Mouse (Mus musculus) embryonic fibroblast, embryonic 13.5 days (primary cell): ENCODE results near the gene Dnmt3a. TPM values are rescaled to one million over a fixed set of nuclear protein-coding genes. Genes with fewer than 3 reads are reported as not detected.

Experiments
- H3K27ac ChIP-seq: 2 replicates; pipeline ENCODE4 v1.5.1; 2012; ENCODE audit warnings: low read length, control low read depth, inconsistent platforms; ENCODE audit not compliant: insufficient read depth
- H3K4me1 ChIP-seq: 2 replicates; pipeline ENCODE4 v1.6.1; 2011; ENCODE audit warnings: low read length; ENCODE audit not compliant: control insufficient read depth, insufficient read depth
- H3K4me3 ChIP-seq: 2 replicates; pipeline ENCODE4 v1.5.1; 2011; ENCODE audit warnings: mild to moderate bottlenecking, control low read depth, low read length; ENCODE audit not compliant: insufficient read depth
- CTCF ChIP-seq: IDR thresholded peaks from 2 replicates; pipeline ENCODE4 v1.5.1; 2011; ENCODE audit warnings: mild to moderate bottlenecking, control low read depth, low read length, moderate library complexity, borderline replicate concordance; ENCODE audit not compliant: insufficient read depth
- POLR2A ChIP-seq: IDR thresholded peaks from 2 replicates; pipeline ENCODE4 v1.6.1; 2011; ENCODE audit warnings: low read depth, mild to moderate bottlenecking, control low read depth, low read length, moderate library complexity
- polyA plus RNA-seq: library from polyadenylated mRNA; stranded (reverse); fragments of >200 nt; gene quantifications from 2 replicates; pipeline ENCODE4 v1.2.4, GENCODE M21; 2011; ENCODE audit warnings: low read depth; ENCODE audit not compliant: missing spikeins, insufficient read length

The Dnmt3a gene
- polyA plus RNA-seq, 1 experiment, result 27.0 TPM

DNA sequence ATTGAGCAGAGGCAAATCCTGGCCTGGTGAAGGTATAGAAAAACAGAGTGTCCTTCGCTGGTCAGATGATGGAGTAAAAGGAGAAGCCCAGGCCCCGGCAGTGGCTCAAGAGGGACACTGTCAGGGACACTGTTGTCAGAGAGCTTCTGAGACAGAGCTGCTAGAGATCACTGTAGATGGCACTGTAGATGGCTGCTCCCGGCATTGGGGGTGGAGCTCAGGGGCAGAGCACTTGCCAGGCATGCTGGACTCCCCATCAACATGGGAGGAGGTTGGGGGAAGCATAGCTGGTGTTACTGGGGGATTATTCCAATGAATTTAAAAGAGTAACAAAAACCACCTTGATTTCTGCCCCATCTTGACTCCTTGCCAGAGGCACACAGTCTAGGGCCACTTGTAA, 51.4 kb downstream of the Dnmt3a start:
- TF ChIP-seq POLR2A (no peak), CTCF (no peak)
- Histone ChIP-seq H3K27ac (no peak overlapping the region), H3K4me3 (no peak overlapping the region), H3K4me1 (peaks cover 22% of the 10 kb centered on the region)

GRCm38 (mm10) chr12:3857773-3858172, 52.0 kb downstream of the Dnmt3a start:
- H3K4me3 ChIP-seq, result no peak overlapping the region
- H3K27ac ChIP-seq, result no peak overlapping the region
- no peak for TF ChIP-seq CTCF
- TF ChIP-seq POLR2A, result no peak
- peaks cover 22% of the 10 kb centered on the region for H3K4me1 ChIP-seq

DNA sequence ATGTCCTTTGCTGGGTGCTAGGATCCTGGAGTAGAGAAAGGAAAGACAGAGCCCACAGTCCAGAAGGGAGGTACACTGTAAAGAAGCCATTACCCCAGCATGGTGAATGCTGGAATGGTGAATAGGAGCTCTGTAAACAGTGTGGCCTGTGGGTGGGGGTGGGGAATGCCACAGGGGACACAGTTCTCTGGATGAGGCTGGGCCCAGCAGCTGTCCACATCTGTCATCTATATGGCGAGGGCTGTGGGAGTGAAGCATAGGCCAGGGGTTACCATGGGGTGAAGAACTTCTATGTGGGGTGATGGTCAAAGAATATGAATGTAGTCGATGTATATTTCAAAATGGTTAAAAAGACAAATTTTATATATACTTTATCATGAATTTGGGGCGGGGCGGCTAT, 52.9 kb downstream of the Dnmt3a start:
- no peak for TF ChIP-seq POLR2A
- no peak for TF ChIP-seq CTCF
- H3K4me3 ChIP-seq, result no peak overlapping the region
- H3K4me1 ChIP-seq, result peaks cover 22% of the 10 kb centered on the region
- H3K27ac ChIP-seq, result no peak overlapping the region

DNA sequence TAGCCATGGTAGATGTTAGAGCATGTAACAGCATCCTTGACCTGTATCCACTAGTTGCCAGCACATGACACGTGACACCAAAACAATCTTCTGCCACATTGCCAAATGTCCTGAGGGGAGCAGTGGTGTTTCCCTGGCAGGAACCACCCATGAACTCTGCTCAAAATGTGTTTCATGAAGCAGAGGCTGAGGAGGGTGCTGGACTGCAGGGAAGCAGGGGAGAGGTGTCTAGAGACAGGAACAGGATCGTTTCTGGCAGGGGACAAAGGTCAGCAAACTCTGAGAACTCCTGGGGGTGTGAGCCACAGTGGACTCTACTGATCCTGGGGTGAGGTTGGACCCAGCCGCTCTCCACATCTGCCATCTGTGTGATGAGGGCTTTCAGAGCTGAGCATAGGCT, 53.7 kb downstream of the Dnmt3a start:
- no peak overlapping the region for H3K27ac ChIP-seq
- TF ChIP-seq POLR2A (no peak), CTCF (no peak)
- H3K4me1 ChIP-seq, result peaks cover 18% of the 10 kb centered on the region
- H3K4me3 ChIP-seq, result no peak overlapping the region

- TF ChIP-seq CTCF (no peak), POLR2A (no peak)
- H3K27ac ChIP-seq, result no peak overlapping the region
- H3K4me1 ChIP-seq, result peaks cover 14% of the 10 kb centered on the region
- H3K4me3 ChIP-seq, result no peak overlapping the region
These were observed 54.2 kb downstream of the Dnmt3a start for GRCm38 (mm10) chr12:3860005-3860404.

- no peak for TF ChIP-seq POLR2A
- no peak for TF ChIP-seq CTCF
- no peak overlapping the region for H3K4me3 ChIP-seq
- no peak overlapping the region for H3K27ac ChIP-seq
- H3K4me1 ChIP-seq, result 0 out of 2 replicates have a peak, but pooled peaks cover 3% of the 10 kb centered on the region
These were observed 55.9 kb downstream of the Dnmt3a start for GRCm38 (mm10) chr12:3861665-3862228.

- H3K27ac ChIP-seq, result no peak overlapping the region
- no peak overlapping the region for H3K4me3 ChIP-seq
- H3K4me1 ChIP-seq, result 0 out of 2 replicates have a peak, but pooled peaks cover 3% of the 10 kb centered on the region
- TF ChIP-seq POLR2A, result no peak
- no peak for TF ChIP-seq CTCF
These were observed 56.4 kb downstream of the Dnmt3a start for GRCm38 (mm10) chr12:3862253-3862652.

- H3K4me1 ChIP-seq, result 0 out of 2 replicates have a peak, but pooled peaks cover 3% of the 10 kb centered on the region
- H3K4me3 ChIP-seq, result no peak overlapping the region
- no peak overlapping the region for H3K27ac ChIP-seq
- no peak for TF ChIP-seq POLR2A
- no peak for TF ChIP-seq CTCF
These were observed 58.4 kb downstream of the Dnmt3a start for GRCm38 (mm10) chr12:3864208-3864607.

GRCm38 (mm10) chr12:3865594-3865993, 59.8 kb downstream of the Dnmt3a start:
- no peak overlapping the region for H3K4me3 ChIP-seq
- TF ChIP-seq POLR2A, result no peak
- TF ChIP-seq CTCF, result no peak
- 0 out of 2 replicates have a peak, but pooled peaks cover 3% of the 10 kb centered on the region for H3K4me1 ChIP-seq
- no peak overlapping the region for H3K27ac ChIP-seq

GRCm38 (mm10) chr12:3866654-3867370, 61.0 kb downstream of the Dnmt3a start:
- Histone ChIP-seq H3K27ac (no peak overlapping the region), H3K4me1 (0 out of 2 replicates have a peak, but pooled peaks cover 3% of the 10 kb centered on the region), H3K4me3 (no peak overlapping the region)
- TF ChIP-seq POLR2A, result no peak
- no peak for TF ChIP-seq CTCF

GRCm38 (mm10) chr12:3868115-3868514, 62.3 kb downstream of the Dnmt3a start:
- no peak for TF ChIP-seq CTCF
- TF ChIP-seq POLR2A, result no peak
- Histone ChIP-seq H3K4me3 (no peak overlapping the region), H3K27ac (no peak overlapping the region), H3K4me1 (0 out of 2 replicates have a peak, but pooled peaks cover 3% of the 10 kb centered on the region)
